Mouse (Mus musculus): Measurements from ENCODE around the gene Trim37.

The Trim37 gene

DNA sequence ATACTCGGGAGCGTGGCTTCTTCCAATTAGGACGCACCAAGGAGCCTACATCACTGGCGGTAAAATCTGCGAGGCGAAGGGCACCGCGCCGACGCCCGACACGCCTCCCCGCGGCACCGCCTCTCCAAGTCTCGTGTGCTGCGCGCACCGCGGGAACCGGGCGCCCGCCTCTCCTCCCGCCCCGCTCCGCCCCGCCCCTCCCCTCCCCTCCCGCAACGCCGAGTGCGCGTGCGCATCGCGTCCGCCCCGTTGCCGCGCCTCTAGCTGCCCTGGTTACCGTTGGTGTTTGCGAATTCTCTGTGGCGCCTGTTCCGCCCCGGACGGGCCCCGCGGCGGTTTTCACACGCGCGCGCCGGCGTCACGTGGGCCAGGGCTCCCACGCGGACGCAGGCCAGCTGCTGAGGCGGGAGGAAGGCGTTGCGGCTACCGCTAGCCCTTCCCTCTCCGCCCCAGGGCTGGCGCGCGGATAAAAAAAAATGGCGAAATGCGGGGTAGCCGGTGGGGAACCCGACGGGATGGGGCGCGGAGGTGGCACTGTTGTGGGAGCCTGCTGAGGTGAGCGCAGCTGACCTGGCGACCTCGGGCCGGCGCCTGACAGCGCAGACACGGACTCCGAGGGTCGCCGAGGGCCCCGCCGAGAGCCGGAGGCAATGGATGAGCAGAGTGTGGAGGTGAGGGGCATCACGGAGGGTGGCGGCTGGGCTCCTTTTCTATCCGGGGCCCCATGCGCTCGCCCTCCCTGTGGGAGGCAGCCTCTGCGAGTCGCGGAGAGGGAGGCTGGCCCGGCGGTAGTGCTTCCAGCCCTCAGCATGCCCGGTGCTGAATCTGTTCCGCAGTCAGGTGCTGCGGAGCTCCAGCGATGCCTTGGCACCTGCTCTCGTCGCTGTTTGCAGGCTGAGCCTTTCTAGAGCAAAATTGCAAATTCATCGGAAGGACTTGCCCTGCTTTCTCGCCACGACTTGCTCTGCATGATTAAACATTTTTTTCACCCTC, at the start of gene Trim37:
Gene Trim37, plus strand, starts transcription at position 254 of the 993 bp plus-strand sequence.
- peak; percentile 95 for DNase-seq (ENCODE audit: low spot score)

DNA sequence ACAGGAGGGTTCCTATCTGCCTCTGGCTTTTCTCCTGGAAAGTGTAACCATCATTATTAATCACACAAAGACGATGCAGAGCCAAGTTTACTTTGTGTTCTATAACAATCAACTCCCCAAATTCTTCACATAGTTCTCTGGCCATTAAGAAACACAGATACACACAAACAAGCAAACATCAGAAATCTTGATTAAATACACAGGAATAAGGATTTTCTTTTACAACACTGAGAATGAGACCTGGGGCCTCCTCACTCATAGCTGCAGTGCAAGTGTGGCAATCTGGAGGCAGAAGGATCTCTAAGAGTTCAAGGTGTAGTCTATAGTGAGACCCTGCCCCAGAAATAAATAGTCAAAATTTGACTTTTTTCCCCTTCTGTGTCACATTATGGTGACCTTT, 43.2 kb upstream of the Trim37 start:
- no peak for DNase-seq (ENCODE audit: low spot score)

DNA sequence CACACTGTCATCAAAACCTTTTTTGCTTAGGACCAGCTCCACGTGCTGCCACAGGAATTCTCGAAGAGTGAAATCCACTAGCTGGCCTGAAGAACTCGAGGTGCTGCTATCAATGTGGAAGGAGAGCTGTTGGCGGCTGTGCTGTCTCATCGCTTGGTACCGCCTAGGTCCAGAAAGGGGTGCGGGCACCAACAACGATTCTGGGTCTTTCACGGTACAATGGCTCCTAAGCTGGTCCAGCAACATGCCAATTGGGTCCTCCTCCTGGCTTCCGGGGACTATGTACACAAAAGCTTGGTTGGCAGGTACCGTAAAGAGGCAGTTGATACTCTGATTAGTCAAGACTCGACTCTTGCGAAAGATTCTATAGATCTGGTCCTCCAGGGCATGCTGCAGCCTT, 41.4 kb upstream of the Trim37 start:
- DNase-seq (ENCODE audit: low spot score), result no peak

DNA sequence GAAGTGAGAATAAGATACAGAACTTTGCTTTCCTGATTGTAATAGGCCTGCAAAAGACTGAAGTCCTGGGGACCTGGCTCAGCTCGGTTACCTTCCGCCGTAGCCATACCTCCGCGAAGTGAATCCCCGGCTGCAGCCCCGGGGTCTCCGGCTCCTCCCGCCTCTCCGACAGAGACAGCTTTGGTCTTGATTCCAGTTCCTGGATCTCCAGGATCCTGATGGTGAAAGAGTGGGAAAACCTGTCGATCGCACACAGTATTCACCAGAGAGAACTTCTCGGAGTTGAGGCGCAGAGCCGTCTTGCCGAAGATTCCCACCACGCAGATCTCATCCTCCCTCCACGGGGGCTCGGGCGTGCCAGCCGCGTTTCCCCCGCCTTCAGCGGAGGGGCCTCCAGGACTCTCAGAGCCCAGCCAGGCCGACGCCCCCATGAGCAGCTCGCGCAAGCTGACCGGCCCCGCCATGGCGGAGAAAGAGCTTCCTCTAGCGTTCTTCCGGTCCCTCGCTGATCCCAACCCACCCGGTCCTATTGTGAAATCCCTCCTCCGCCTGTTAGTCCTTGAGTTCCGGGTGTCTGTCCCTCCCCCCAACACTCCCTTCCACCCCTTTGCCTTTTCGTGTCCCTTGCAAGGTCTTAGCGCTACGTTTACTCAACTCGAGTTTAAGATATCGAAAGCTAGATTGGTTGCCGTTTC, 40.4 kb upstream of the Trim37 start, which contains the start of gene Smg8:
Gene Smg8, minus strand, starts transcription at position 485 of the 695 bp plus-strand sequence.
- peak; percentile 87 for DNase-seq (ENCODE audit: low spot score)

DNA sequence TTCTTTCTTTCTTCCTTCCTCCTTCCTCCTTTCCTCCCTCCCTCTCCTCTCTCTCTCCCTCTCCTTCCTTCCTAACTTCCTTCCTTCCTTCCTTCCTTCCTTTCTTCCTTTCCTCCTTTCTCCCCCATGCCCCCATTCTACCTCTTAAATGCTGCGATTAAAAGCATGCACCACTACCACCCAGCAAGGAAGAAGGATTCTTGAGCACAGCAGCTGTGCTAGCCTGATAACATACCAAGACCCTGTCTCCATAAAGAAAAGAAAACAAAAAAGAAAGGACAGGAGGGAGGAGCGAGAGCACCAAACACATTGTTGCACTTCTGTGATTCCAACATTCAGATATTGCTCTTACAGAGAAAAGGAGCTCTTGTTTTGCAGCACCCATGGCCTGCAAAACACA, 39.7 kb upstream of the Trim37 start:
- DNase-seq (ENCODE audit: low spot score), result no peak

DNA sequence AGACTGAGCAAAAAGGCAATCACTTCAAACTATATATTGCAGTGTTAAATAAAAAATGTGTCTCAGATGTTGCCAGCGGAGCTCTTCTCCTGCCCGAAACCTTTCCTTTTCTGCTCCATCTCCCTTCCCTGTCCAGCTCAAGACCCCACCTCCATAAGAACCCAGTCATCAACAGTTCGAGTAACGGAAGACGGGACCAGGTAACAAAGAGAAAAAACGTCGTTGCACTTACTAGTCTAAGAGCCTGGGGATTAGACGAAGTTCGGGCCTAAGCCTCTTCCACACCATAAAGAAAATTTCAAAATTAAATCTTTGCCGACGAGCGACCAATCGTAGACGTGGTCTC, 18.5 kb upstream of the Trim37 start, which contains the start of gene Prr11:
Gene Prr11, minus strand, starts transcription at position 300 of the 346 bp plus-strand sequence.
- DNase-seq (ENCODE audit: low spot score), result no peak

DNA sequence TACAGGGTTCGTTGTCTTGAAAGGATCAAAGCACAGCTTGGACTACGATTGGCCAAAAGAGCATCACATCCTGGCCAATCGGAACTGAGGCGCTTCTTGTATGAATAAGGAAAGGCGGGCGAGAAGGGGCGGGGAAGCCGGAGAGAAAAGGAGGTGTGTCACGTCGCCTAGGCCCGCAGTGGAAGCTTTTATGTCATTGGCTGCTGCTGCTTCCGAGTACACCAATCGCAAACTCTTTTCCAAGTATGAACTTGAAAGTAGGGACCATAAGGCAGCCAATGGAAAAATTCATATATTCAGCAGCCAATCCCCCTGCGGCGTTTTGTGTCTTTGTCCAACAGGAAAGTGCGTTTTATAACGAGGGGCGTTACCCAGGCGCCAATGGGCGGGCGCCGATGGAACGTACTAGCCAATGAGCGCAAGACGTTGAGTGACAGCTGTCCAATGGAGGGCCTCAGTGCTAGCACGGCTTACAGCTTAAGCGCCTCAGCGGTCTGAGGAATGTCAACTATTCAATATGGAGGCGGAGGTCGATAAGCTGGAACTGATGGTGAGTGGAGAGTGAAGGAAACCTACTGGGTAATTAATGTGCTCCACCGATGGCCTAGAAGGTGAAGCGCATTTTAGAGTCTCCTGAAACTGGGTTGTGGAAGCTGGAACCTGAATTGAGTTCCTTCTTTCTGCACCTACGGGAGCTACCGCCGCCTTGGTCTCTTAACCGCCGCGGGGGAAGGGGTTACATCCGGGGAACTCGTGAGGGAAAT, 17.9 kb upstream of the Trim37 start, which contains the start of gene Ska2:
Gene Ska2, plus strand, starts transcription at position 480 of the 764 bp plus-strand sequence.
- peak; percentile 100 for DNase-seq (ENCODE audit: low spot score)

DNA sequence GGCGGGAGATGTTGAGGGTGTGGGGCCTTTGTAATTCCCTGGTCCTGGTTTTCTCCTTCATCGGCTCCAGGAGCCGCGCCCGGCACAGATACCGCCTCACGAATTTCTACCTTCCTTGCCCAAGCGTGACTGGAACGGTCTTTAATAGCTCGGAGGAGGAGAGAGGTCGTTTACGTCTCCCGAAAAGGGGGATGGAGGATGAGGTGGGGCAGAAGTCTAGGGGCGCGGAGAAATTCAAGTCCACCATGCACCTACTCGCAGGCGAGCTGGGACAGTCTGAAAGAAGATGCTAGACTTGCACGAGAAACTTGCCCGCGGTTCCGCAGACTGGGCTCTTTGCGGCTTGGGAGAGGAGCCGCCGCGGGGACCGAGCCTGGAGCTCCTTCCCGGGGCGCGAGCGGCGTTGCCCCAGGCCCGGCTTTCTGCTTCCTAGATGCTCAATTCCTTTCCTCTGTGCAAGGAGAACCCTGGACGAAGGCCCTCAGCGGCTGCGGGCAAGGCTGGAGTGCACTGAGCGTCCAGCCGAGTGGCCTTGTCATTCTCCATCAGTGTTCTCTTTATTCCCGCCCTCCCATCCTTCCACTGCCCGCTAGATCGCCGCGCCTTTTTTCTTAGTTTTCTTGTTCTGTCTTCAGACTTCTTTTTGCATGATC, 17.2 kb upstream of the Trim37 start:
- DNase-seq (ENCODE audit: low spot score), result peak; percentile 72

DNA sequence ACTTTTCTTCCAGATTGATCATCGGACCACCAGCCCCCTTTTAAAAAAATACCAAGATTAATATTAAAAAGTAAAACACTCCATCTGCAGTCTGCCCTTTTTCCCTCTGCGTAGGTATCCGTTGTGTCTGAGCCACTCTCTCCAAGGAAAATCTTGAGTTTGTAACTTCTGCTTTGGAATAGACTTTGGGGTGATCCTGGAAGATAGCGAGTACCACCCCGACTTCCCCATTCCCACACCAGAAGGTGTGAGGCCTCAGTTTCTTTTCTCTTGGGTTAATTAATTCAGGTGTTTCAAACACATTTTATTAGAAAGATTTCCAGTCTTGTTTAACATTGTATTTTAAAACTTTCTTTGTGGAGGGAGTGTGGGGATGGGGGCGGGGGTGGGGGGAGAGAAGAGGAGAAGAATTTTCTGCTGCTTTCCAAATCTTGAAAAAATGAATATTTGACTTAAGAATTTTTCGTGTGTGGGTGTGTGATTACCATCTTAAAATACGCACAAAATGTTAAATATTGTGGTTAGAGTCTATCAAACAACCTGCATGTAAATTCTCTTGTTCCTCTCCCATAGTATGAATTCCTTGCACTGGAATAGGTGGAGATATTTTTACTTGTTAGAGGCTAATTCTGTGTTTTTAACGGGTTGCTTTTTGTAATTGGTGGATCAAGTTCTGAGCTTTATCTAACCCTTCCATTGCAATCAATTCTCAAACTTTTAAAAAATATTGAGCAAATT, 16.5 kb upstream of the Trim37 start:
- no peak for DNase-seq (ENCODE audit: low spot score)

DNA sequence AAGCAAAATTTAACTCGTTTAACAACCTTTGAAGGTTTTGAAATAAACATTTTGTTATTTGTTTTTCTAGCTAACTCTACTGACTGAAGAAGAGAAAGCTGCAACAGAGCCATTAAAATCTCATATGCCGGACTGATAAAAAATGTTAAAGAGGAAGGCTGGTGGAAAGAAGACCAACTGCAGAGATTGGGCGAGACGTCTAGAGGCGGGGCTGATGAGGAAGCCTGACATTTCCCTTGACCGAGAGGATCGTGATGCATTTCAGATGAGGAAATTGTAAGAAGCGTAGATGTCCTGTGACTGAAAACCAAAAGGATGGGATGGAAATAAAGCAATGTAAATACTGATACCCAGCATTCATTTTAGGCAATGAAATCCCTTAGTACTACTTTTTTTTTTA, 5.0 kb upstream of the Trim37 start:
- DNase-seq (ENCODE audit: low spot score), result no peak

DNA sequence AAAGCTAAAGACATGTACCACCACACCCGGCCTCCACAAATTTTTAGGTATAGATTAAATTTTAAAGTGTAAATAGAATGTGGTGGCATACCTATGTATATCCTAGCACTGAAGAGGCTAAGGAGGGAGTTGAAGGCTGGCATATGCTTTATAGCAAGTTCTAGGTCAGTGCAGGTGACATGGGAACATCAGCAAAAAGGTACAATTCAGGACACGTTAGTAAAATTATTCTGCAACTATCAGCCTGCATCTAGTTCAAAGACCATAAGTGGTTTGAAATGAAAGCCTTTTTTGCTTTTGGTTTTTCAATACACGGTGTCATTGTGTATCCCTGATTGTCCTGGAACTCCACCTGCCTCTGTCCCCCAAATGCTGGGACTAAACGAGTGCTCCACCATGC, 1.3 kb upstream of the Trim37 start:
- DNase-seq (ENCODE audit: low spot score), result no peak

DNA sequence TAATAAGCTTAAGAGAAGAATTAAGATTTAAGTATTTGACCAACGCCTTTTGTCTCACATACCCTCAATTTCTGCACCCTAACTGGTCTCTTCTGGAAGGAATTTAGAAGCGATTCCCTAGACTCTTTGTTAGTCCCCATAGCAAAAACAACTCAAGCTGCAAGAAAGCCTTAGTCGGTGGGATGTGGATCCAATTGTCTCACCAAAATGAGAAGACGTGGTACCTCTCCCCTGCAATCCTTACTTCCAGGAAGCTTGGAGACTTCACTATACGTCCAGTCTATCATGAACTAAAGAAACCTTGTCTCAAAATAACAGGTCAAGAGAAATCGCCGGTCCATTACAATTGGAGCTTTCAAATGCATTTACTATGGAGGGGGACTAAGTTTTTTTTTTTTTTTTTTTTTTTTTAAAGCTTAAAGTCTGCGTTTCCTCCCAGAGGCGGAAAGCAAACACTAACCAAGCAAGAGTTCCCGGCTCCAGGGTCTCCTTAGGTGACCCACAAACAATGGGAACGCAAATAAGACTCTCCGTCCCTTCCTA, 525 bp upstream of the Trim37 start:
- no peak for DNase-seq (ENCODE audit: low spot score)

DNA sequence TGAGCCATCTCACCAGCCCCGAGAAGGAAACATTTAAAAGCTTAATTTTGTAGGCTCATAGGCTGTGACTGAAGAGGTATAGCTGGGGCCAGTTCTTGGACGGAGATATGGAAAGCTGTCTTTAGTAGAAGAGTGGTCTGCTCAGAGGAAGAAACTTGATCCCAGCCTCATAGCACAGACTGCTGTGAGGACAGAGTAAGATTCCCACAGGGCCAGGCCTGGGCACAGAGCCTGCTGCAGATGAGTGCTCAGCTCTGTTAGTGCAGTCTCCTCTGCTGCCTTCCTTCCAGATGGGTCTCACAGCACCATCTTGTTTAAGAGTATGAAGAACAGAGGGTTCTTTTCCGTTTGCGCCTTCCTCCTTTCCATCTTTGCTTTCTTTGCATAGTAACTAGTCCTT, 9.4 kb downstream of the Trim37 start:
- no peak for DNase-seq (ENCODE audit: low spot score)

DNA sequence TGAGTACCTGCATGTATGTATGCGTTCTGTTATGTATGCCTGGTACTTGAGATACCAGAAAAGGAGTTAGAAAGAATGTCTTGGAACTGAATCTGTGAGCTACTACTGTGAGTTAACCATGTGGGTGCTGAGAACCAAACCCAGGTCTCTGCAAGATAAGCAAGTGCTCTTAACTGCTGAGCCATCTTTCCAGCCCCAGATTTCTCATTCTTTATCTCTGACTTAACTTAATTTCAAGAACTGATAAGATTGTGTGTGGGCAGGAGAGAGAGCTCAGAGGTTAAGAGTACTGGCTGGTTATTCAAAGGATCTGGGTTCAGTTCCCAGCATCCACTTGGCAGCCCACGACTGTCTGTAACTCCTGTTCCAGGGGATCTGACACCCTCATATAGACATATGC, 31.1 kb downstream of the Trim37 start:
- no peak for DNase-seq (ENCODE audit: low spot score)

DNA sequence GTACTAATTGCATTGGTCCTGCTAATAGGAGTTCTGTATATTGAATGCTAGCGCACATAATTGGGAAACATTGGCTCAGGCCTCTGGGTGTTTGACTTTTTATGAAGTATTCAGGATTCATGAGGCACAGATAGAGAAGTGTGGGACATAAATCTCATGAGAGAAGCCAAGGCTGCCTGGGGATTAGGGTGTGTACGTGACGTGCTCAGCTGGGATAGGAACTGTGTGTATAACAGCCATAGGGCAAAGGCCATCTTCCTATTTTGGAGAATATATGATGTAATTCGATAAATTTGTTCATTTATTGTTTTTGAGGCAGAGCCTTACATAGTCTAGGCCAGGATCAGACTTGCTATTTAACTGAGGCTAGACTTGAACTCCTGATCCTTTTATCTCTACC, 35.8 kb downstream of the Trim37 start:
- no peak for DNase-seq (ENCODE audit: low spot score)

DNA sequence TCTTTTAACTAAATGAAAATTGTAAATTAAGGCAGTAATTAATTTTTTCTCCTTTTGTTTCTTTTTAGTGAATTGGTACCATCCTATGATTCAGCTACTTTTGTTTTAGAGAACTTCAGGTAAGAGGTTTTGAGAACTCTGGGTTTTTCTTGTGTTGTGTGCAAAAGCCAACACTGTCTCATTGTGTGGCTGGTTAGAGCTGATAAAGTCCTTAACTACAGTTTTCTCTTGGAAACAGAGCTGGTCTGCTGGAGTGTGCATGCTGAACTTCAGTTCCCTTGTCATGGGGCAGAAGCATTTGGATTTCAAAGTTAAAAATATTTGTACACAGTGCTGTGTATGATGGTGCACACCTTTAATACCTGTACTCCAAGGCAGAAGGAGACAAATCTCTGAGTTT, 36.9 kb downstream of the Trim37 start:
- no peak for DNase-seq (ENCODE audit: low spot score)

DNA sequence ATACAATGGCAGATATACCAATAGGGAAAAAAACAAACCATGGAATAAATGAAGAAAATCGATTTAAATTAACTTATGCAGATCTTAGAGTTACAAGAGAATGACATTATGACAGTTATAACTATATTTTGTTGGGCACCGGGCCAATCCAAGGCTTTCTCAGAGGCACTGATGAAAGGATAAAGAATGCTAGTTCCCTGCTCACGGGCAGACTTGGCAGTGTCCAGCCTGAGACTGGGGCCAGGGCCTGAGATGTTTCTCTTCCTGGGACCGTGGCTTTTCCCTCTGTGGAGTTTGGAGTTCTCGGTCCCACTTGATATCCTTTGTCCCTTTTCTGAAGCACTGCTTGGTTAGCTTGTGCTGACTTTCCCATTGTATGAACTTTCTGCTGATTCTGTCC, 46.7 kb downstream of the Trim37 start:
- no peak for DNase-seq (ENCODE audit: low spot score)

DNA sequence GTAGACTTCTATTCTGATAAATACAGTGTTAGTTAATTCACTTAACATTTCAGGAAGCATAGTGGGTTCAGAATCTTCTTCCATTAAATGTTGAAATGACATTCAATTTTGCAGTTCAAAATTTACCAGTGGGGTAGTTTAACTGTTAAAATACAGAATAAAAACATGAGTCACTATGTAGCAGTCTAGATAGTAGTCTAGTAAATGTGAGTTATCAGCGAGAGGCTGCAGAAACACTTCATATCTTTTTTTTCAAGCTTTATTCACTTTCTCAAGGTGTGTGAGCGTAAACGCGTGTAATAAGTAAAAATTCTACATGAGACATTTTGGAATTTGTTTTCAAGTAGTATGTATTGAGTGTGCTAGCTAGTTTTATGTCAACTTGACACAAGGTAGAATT, 48.2 kb downstream of the Trim37 start:
- no peak for DNase-seq (ENCODE audit: low spot score)

DNA sequence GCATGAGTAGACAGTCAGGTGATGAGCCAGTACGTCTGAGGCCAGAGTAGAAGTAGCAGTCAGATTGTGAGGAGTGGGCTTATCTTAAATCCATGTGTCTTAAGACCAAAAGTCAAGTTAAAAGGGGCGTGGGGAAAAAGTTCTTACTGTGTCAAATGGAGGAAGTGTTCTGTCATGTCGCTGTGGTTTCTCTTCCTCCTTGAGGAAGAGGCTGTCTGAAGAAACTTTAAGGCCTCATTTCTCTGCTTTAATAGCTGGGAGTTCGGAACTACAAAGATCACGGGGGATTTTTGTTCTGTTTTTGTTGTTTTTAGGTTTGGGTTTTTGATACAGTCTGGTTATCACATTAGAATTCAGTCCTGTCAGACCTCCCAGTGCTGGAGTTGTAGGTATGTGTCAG, 85.4 kb downstream of the Trim37 start:
- no peak for DNase-seq (ENCODE audit: low spot score)

DNA sequence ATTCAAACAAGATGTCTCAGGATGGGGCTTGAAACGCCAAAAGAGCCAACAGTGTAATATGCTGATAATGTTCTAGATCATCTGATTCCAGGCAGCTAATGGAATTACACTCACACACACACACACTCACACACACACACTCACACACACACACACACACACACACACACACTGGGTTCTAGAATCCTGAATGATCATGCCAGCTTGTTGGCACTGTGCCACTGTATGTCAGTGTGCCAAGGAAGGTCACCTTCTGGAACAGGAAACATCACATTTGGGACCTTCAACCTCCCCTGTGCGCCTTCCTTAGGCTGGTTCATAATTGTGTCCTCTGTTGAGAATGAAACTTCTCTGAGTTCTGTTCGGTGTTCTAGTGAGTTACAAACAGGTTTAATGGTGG, 95.8 kb downstream of the Trim37 start:
- DNase-seq (ENCODE audit: low spot score), result no peak

DNA sequence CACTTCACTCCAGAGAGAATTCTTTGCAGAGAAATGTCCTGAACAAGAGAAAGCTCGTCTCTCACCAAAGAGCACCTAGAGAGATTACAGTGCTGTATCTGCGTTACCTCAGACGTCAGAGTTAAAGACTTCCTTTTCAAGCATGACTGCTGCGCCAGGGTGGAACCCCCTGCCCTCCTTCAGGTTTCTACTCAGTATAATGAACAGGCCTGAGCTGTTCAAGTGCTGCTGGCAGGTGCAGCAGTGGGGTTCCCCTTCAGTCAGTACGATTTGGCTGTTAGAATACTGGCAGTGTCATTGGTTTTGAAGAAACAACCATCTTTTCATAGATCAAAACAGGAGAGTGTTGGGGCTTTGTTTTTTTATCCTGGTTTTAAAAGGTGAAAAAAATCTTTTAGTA, 100.2 kb downstream of the Trim37 start:
- no peak for DNase-seq (ENCODE audit: low spot score)
